Mouse (Mus musculus): ENCODE measurements around the gene Hdac7. TPM values are rescaled to one million over a fixed set of nuclear protein-coding genes. Genes with fewer than 3 reads are reported as not detected.

Gene Hdac7
- polyA plus RNA-seq, 1 experiment from 2014 or later: 30.2 TPM

GRCm38 (mm10) chr15:97764532-97764931, 79.8 kb downstream of the Hdac7 start:
- no peak overlapping the region for H3K27ac ChIP-seq (replicated peaks)
- no peaks in the 10 kb centered on the region for H3K36me3 ChIP-seq (replicated peaks)
- DNase-seq (ENCODE audit: low spot score): no peak
- whole genome bisulfite sequencing: 74% methylated on average over 2 of the region's 2 CpGs
- no peak overlapping the region for H3K4me3 ChIP-seq
- peaks cover 76% of the 10 kb centered on the region for H3K27me3 ChIP-seq (replicated peaks; ENCODE audit: low read depth, poor library complexity, severe bottlenecking)
- no peaks in the 10 kb centered on the region for H3K9me3 ChIP-seq
- H3K4me1 ChIP-seq: peaks cover 74% of the 10 kb centered on the region

DNA sequence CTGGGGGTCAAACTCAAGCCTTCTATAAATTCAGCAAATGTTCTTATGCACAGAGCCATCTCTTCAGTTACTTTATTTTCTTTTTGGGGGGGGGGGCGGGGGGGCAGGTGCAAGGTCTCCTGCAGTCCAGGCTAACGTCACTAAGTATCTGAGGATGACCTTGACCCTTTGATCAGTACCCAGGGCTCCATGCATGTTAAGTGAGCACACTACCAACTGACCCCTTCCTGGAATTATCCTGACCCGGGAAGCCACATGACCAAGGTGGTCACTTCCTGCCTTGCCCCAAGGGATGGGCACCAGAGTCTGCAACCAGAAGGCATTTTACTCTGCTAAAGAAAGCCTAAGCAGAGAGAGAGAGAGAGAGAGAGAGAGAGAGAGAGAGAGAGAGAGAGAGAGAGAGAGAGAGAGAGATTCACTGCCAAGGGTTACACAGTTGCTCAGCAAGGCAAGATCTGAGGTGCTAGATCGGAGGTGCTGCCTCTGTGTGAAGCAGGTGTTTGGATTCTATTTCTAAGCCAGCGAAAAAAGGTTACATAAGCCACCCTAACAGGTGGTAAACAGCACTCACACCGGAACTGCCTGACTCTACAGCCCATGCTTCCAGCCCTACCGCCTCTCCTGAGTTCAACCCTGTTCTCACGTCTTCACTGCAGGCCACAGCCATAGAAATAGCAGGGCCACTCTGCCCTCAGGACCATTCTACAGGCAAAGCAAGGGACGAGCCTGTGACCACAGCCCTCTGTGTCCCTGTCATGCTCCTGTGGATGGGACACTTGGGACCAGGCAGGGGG, 80.8 kb downstream of the Hdac7 start:
- DNase-seq (ENCODE audit: low spot score): no peak
- no peaks in the 10 kb centered on the region for H3K9me3 ChIP-seq
- no peaks in the 10 kb centered on the region for H3K36me3 ChIP-seq (replicated peaks)
- peaks cover 65% of the 10 kb centered on the region for H3K27me3 ChIP-seq (replicated peaks; ENCODE audit: low read depth, poor library complexity, severe bottlenecking)
- H3K4me3 ChIP-seq: no peak overlapping the region
- 58% methylated on average over 9 of the region's 9 CpGs for WGBS
- peaks cover 73% of the 10 kb centered on the region for H3K4me1 ChIP-seq
- H3K27ac ChIP-seq (replicated peaks): no peak overlapping the region

GRCm38 (mm10) chr15:97762733-97763132, 81.6 kb downstream of the Hdac7 start:
- H3K36me3 ChIP-seq (replicated peaks): no peaks in the 10 kb centered on the region
- H3K27me3 ChIP-seq (replicated peaks; ENCODE audit: low read depth, poor library complexity, severe bottlenecking): peaks cover 58% of the 10 kb centered on the region
- no peak overlapping the region for H3K27ac ChIP-seq (replicated peaks)
- DNase-seq (ENCODE audit: low spot score): no peak
- peaks cover 66% of the 10 kb centered on the region for H3K4me1 ChIP-seq
- 60% methylated on average over 9 of the region's 9 CpGs for WGBS
- no peaks in the 10 kb centered on the region for H3K9me3 ChIP-seq
- H3K4me3 ChIP-seq: no peak overlapping the region

DNA sequence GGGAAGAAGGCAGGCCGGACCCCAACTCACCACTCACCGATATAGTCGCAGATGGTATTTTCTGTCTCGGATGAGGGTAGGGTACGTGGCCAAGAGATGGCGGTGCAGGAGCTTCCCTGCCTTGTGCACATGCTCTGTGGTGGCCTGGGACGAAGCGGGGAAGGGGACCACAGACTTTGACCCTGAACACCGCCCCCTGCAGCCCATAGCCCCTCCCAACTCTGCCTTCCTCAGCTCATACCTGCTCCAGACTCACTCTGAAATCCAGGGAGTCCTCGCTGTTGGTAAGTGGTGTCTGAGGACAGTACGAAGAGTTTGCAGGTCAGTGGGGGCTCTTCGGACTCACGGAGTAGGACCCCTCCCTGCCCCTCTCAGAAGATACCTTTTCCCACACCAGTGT, 82.9 kb downstream of the Hdac7 start:
- H3K4me3 ChIP-seq: no peak overlapping the region
- no peaks in the 10 kb centered on the region for H3K36me3 ChIP-seq (replicated peaks)
- 35% methylated on average over 13 of the region's 13 CpGs for WGBS
- H3K9me3 ChIP-seq: no peaks in the 10 kb centered on the region
- DNase-seq (ENCODE audit: low spot score): no peak
- H3K4me1 ChIP-seq: peaks cover 53% of the 10 kb centered on the region
- H3K27me3 ChIP-seq (replicated peaks; ENCODE audit: low read depth, poor library complexity, severe bottlenecking): peaks cover 51% of the 10 kb centered on the region
- H3K27ac ChIP-seq (replicated peaks): no peak overlapping the region

DNA sequence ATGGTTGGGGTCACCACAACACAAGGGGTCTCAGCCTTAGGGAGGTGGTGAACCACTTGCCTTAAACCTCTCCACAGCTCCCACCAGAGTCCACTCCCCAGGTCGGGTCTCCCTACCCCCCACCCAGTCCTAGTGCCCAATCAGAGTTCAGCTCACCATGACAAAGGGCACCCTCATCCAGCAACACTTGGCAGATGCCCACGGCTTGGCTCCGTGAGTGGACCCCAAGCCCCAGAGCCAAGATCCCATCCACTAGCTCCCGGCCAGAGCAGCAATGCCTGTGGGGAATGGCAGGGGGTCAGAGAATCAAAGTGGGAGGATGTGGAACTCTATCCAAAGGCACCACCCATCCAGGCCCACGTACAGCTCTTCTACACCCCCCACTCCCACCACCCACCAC, 83.3 kb downstream of the Hdac7 start:
- no peak overlapping the region for H3K4me3 ChIP-seq
- WGBS: 68% methylated on average over 5 of the region's 5 CpGs
- H3K36me3 ChIP-seq (replicated peaks): no peaks in the 10 kb centered on the region
- DNase-seq (ENCODE audit: low spot score): no peak
- peaks cover 46% of the 10 kb centered on the region for H3K27me3 ChIP-seq (replicated peaks; ENCODE audit: low read depth, poor library complexity, severe bottlenecking)
- H3K9me3 ChIP-seq: no peaks in the 10 kb centered on the region
- H3K27ac ChIP-seq (replicated peaks): no peak overlapping the region
- H3K4me1 ChIP-seq: peaks cover 48% of the 10 kb centered on the region

- no peaks in the 10 kb centered on the region for H3K36me3 ChIP-seq (replicated peaks)
- no peaks in the 10 kb centered on the region for H3K9me3 ChIP-seq
- peaks cover 36% of the 10 kb centered on the region for H3K27me3 ChIP-seq (replicated peaks; ENCODE audit: low read depth, poor library complexity, severe bottlenecking)
- H3K27ac ChIP-seq (replicated peaks): no peak overlapping the region
- DNase-seq (ENCODE audit: low spot score): no peak
- WGBS: 89% methylated on average over 9 of the region's 9 CpGs
- peaks cover 48% of the 10 kb centered on the region for H3K4me1 ChIP-seq
- no peak overlapping the region for H3K4me3 ChIP-seq
Observed at GRCm38 (mm10) chr15:97760006-97760405, 84.3 kb downstream of the Hdac7 start.

DNA sequence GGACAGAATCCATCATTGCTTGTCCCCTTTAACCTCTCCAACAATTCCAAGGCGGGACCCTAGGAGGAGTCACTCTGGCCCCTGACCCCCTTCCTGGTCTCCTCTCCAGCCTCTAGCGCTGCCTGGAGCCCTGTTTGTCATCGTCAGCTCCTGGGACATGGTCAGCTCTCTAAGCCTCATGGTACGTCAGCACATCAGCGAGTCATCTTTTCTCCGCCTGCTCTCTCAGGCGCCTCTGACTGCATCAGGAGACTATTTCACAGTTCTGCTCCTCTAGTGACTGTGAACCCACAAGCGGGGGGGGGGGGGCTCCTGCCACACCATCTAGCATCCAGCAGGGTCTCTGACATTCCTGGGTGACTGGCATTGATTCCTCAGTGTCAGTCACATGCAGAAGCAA, 88.9 kb downstream of the Hdac7 start:
- H3K9me3 ChIP-seq: no peaks in the 10 kb centered on the region
- 45% methylated on average over 8 of the region's 8 CpGs for WGBS
- peaks cover 5% of the 10 kb centered on the region; the same call in 1 of the 2 replicates for H3K27me3 ChIP-seq (replicated peaks; ENCODE audit: low read depth, poor library complexity, severe bottlenecking)
- H3K27ac ChIP-seq (replicated peaks): no peak overlapping the region; the same call in 1 of the 2 replicates
- H3K4me1 ChIP-seq: peaks cover 29% of the 10 kb centered on the region
- H3K36me3 ChIP-seq (replicated peaks): no peaks in the 10 kb centered on the region
- no peak for DNase-seq (ENCODE audit: low spot score)
- no peak overlapping the region for H3K4me3 ChIP-seq

- 0 out of 2 replicates have a peak overlapping the region, but pooled peaks have one; percentile 62 for H3K27ac ChIP-seq (replicated peaks)
- H3K36me3 ChIP-seq (replicated peaks): no peaks in the 10 kb centered on the region
- H3K4me3 ChIP-seq: no peak overlapping the region
- no peaks in the 10 kb centered on the region for H3K9me3 ChIP-seq
- no peak for DNase-seq (ENCODE audit: low spot score)
- peaks cover 5% of the 10 kb centered on the region; the same call in 1 of the 2 replicates for H3K27me3 ChIP-seq (replicated peaks; ENCODE audit: low read depth, poor library complexity, severe bottlenecking)
- H3K4me1 ChIP-seq: peaks cover 31% of the 10 kb centered on the region
- 64% methylated on average over 6 of the region's 6 CpGs for WGBS
Observed at GRCm38 (mm10) chr15:97754476-97754875, 89.8 kb downstream of the Hdac7 start.

GRCm38 (mm10) chr15:97752491-97752890, 91.8 kb downstream of the Hdac7 start:
- Histone ChIP-seq H3K36me3 (replicated peaks) (no peaks in the 10 kb centered on the region), H3K27me3 (replicated peaks; ENCODE audit: low read depth, poor library complexity, severe bottlenecking) (peaks cover 5% of the 10 kb centered on the region; the same call in 1 of the 2 replicates), H3K9me3 (no peaks in the 10 kb centered on the region), H3K27ac (replicated peaks) (no peak overlapping the region), H3K4me1 (peaks cover 36% of the 10 kb centered on the region), H3K4me3 (no peak overlapping the region)
- no peak for DNase-seq (ENCODE audit: low spot score)
- WGBS: 92% methylated on average over 5 of the region's 5 CpGs

- no peak for DNase-seq (ENCODE audit: low spot score)
- Histone ChIP-seq H3K9me3 (no peaks in the 10 kb centered on the region), H3K4me1 (peaks cover 36% of the 10 kb centered on the region), H3K4me3 (no peak overlapping the region), H3K36me3 (replicated peaks) (no peaks in the 10 kb centered on the region), H3K27ac (replicated peaks) (no peak overlapping the region), H3K27me3 (replicated peaks; ENCODE audit: low read depth, poor library complexity, severe bottlenecking) (no peaks in the 10 kb centered on the region)
- 82% methylated on average over 2 of the region's 2 CpGs for WGBS
Observed at GRCm38 (mm10) chr15:97751676-97752075, 92.6 kb downstream of the Hdac7 start.

- 56% methylated on average over 12 of the region's 12 CpGs for WGBS
- Histone ChIP-seq H3K4me3 (no peak overlapping the region), H3K9me3 (no peaks in the 10 kb centered on the region), H3K36me3 (replicated peaks) (no peaks in the 10 kb centered on the region), H3K4me1 (peaks cover 34% of the 10 kb centered on the region), H3K27me3 (replicated peaks; ENCODE audit: low read depth, poor library complexity, severe bottlenecking) (no peaks in the 10 kb centered on the region), H3K27ac (replicated peaks) (peak overlapping the region; percentile 54; the same call in 1 of the 2 replicates)
- no peak for DNase-seq (ENCODE audit: low spot score)
Observed at GRCm38 (mm10) chr15:97750697-97751096, 93.6 kb downstream of the Hdac7 start.

- WGBS: 87% methylated on average over 13 of the region's 13 CpGs
- H3K36me3 ChIP-seq (replicated peaks): no peaks in the 10 kb centered on the region
- no peaks in the 10 kb centered on the region for H3K9me3 ChIP-seq
- H3K4me1 ChIP-seq: peaks cover 30% of the 10 kb centered on the region
- DNase-seq (ENCODE audit: low spot score): no peak
- no peak overlapping the region for H3K4me3 ChIP-seq
- H3K27ac ChIP-seq (replicated peaks): no peak overlapping the region
- no peaks in the 10 kb centered on the region for H3K27me3 ChIP-seq (replicated peaks; ENCODE audit: low read depth, poor library complexity, severe bottlenecking)
Observed at GRCm38 (mm10) chr15:97749841-97750240, 94.5 kb downstream of the Hdac7 start.

GRCm38 (mm10) chr15:97749397-97749796, 94.9 kb downstream of the Hdac7 start:
- no peak overlapping the region for H3K27ac ChIP-seq (replicated peaks)
- no peak overlapping the region for H3K4me3 ChIP-seq
- peaks cover 27% of the 10 kb centered on the region for H3K4me1 ChIP-seq
- 89% methylated on average over 9 of the region's 9 CpGs for WGBS
- H3K27me3 ChIP-seq (replicated peaks; ENCODE audit: low read depth, poor library complexity, severe bottlenecking): no peaks in the 10 kb centered on the region
- H3K36me3 ChIP-seq (replicated peaks): no peaks in the 10 kb centered on the region
- DNase-seq (ENCODE audit: low spot score): no peak
- H3K9me3 ChIP-seq: no peaks in the 10 kb centered on the region
